Mouse (Mus musculus) right cerebral cortex, postnatal 36 days (tissue): ENCODE data around the gene Cox6b2.

Experiments
- DNase-seq, 2 experiments: peaks; one replicate each; pipeline ENCODE4 v3.0.0; 2022; ENCODE audit warnings: low spot score in 2 of 2, mixed read lengths in 1 of 2

Gene Cox6b2

GRCm38 (mm10) chr7:4719276-4719675, 33.6 kb downstream of the Cox6b2 start:
- no peak for DNase-seq

GRCm38 (mm10) chr7:4716955-4717354, 35.9 kb downstream of the Cox6b2 start:
- no peak for DNase-seq

DNA sequence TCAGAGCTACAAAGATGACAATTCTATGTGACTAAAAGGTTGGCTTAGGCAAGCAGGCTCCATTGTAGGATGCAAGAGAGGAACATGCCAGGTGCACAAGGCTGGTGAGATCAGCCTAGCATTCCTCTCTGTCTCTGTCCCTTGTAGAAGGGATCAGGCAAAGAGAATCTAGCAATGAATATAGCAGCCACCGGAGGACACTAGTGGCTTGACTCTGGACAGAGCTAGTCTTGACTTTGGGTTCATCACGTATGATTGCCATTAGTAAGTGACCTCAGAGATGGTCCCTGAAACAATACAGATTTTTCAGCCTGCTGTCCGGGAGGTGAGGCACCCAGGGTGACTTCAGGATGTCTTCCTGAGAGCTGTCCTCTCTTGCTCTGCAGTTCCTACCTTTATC, 40.3 kb downstream of the Cox6b2 start:
- no peak for DNase-seq

DNA sequence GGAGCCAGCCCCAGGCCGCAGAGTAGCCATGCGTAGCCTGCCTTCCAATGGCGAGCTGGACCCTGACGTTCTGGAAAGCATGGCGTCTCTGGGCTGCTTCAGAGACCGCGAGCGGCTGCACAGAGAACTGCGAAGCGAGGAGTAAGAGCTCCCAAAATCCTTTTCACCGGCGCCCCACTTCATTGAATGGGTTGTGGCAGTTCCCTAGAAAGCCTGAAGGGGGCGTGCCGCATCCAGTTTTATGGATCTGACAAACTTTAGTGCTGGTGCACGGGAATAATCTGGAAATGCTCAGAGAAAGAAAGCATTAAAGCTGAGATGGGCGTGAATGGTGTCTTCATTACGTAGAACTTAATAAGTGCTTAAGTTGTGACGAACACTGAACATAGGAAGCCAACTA, 47.8 kb downstream of the Cox6b2 start:
- no peak for DNase-seq

DNA sequence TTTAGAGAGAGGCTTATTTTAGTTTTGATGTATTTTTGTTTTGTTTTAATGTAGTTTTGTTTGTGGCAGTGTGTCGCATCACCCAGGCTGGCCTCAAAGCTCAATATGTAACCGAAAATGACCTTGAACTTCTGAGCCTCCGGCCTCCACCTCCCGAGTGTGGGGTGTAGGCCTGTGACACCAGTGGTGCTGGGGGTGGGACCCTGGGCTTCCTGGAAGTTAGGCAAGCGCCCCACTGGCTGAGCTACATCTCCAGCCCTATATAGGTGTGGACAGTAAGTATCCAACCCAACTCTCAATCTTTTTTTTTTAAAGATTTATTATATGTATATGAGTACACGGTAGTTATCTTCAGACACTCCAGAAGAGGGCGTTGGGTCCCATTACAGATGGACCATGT, 49.7 kb downstream of the Cox6b2 start:
- no peak for DNase-seq

- DNase-seq: no peak
Observed at GRCm38 (mm10) chr7:4702334-4702733, 50.6 kb downstream of the Cox6b2 start.
